Mouse (Mus musculus) embryo, embryonic 11 days (tissue): ENCODE results near the gene Nexn.

Source experiments
- DNase-seq: peaks from one replicate; pipeline ENCODE4 v3.0.0-alpha.2; 2015

Gene Nexn

DNA sequence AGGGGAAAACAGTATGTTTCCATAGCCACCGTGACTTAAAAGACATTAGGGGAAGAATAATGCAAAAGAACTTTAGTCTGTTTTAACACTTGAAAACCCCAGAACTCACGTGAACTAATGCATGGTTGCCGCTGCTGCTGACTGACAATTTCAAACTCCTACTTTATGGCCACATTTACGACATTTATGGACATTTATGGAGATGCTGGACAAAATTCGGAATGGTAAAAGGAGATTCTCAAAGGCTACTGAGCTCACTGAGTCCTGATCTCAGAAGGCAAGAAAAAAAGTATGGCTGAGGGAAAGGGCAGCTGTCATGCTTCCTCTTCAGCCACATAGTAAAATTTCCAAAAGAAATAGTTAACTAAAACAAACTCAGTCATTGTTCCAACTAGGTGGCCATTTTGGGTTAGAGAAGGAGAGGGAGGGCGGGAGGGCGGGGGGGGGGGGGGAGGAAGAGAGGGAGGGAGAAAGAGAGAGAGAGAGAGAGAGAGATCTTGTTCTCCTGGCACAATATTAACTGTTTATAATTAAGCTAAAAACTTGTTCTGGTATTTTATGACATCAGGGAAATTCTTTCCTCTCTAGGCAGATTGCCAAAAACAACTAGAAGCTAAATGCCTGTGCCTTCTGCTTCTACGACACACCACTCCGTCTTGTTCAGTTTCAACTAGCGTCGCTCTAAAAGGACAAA is 73.8 kb downstream of the Nexn start:
- DNase-seq: peak; percentile 36

GRCm38 (mm10) chr3:152191791-152192237 is 74.3 kb downstream of the Nexn start:
- peak; percentile 53 for DNase-seq

GRCm38 (mm10) chr3:152190679-152191477 is 75.3 kb downstream of the Nexn start:
- DNase-seq: no peak

DNA sequence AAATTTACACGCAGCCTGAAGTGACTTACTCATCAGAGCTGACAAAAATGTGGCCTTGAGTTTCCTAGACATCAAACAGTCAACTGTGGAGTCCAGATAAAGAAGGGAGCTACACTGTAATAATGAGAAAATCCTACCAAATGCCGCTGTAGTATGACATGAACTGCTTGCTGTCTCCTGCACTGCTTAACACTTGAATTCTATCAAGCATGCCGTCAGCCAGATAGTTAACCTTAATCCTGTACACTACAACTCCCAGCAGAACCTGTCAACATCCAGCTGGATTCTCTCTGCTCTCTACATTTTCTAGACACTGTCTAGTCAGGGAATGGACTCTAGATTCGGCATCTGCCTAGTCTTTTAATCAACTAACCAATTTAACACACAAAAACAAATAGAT is 76.8 kb downstream of the Nexn start:
- no peak for DNase-seq
